Mouse (Mus musculus) urinary bladder, postnatal 14 days (tissue): ENCODE measurements around the gene Kcnd3.

Experiments used
- DNase-seq: peaks from one replicate; pipeline ENCODE4 v3.0.0; 2021; ENCODE audit warnings: low spot score

Kcnd3 gene

DNA sequence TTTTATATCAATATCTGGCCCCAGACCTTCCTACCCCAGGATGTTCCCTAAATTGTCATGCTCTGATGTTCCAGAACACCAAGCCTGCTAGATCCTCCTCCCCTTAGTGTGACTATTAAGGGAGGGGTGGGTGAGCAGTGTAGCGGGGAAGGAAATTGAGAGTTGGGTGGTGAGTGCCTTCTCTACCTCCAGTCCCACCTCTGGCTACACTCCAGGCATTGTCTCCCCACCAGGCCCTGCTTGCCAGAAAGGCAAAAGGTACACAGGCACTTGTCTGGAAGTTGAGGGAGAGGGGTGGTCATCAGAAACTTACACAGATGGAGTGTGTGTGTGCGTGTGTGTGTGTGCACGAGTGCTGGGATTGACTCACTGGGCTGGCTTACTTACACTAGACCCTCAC lies 270.4 kb downstream of the Kcnd3 start:
- no peak for DNase-seq
